In the genomic region with DNA sequence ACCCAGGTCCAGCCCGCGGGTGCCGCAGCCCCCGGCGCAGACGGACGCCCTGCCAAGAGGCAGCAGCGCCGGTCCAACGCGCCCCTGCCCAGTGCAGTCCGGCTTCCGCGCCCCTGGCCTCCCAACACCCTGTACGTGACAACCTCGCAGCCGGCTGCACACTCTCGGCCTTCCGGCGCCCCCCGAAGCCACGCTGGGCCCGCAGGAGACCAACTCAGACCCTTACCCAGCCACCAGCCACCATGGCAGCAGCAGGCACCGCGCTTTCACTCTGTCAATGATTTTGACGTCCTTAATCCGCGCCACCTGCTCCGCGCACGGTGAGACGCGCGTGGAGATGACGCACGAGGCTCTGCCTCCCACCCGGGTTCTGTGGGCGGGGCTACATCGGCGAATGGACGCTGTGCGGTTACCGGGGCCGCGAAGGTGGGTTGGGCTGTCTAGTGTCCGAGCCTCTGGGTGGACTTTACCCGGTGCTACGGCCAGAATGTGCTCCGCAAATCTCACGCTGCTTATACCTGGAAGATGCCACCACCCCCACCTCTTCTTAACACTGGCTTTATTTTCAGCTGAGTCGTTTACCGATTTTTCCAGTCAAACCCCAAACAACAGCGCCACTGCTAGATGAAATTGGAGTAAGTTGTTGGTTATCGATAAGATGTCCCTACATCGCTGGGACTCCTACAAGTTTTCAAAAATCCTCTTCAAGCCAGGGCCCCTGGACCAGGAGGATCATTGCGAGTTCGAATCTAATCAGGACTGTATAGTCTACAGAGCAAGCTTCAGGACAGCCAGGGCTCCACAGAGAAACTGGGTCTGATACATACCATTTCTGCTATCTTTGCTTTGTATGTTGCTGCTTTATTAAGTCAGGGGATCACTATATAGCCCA, we compare ENCODE assay signal across 8 mouse cellular contexts. TPM values are rescaled to one million over a fixed set of nuclear protein-coding genes. Genes with fewer than 3 reads are reported as not detected.
DNase-seq lines count a peak whose midpoint lies in the region; ATAC-seq and TF ChIP-seq lines count a peak whose summit lies in the region.

TSS of gene Rmdn3 (minus strand) at position 354 of the 892 bp plus-strand sequence.

- H3K27ac ChIP-seq in ES-E14 (ENCODE audit: insufficient read depth, low read depth, low read length, poor library complexity, severe bottlenecking) = no peak within 1 kb of the TSS
- H3K27ac ChIP-seq in forebrain, embryonic 16.5 days (ENCODE audit: low read length) = peak within 1 kb of the TSS; percentile 72
- H3K27ac ChIP-seq in layer of hippocampus, adult 2 months = peak within 1 kb of the TSS; percentile 88
- H3K27ac ChIP-seq in lung, embryonic 14.5 days (ENCODE audit: low read depth) = peak within 1 kb of the TSS; percentile 50
- H3K27ac ChIP-seq in olfactory bulb, adult 2 months (ENCODE audit: insufficient read depth, low read depth, low read length) = peak within 1 kb of the TSS; percentile 59; the same call in 1 of the 2 replicates
- H3K27ac ChIP-seq in thymus, adult 2 months (ENCODE audit: control insufficient read depth, insufficient read depth, low read length) = no peak within 1 kb of the TSS

- peak; percentile 41 for TF ChIP-seq CTCF in layer of hippocampus, adult 2 months (conservative IDR thresholded peaks at IDR 0.05)
- no peak for TF ChIP-seq CTCF in lung, embryonic 14.5 days (IDR thresholded peaks at IDR 0.05; ENCODE audit: low read depth)
- TF ChIP-seq CTCF in olfactory bulb, adult 2 months (IDR thresholded peaks at IDR 0.05; ENCODE audit: insufficient read depth, low read depth, low read length) = no peak
- TF ChIP-seq CTCF in thymus, adult 2 months (IDR thresholded peaks at IDR 0.05; ENCODE audit: borderline replicate concordance, control insufficient read depth, extremely low read depth, insufficient read depth, low read length, poor library complexity) = no peak

- peak within 1 kb of the TSS; percentile 87 for H3K4me3 ChIP-seq in ES-E14 (ENCODE audit: insufficient read depth in 1 of 2, low read depth in 1 of 2, low read length in 2 of 2, poor library complexity in 1 of 2, severe bottlenecking in 1 of 2)
- peak within 1 kb of the TSS; percentile 93 for H3K4me3 ChIP-seq in forebrain, embryonic 16.5 days (replicated peaks; ENCODE audit: low read length)
- H3K4me3 ChIP-seq in layer of hippocampus, adult 2 months = peak within 1 kb of the TSS; percentile 97
- peak within 1 kb of the TSS; percentile 98 for H3K4me3 ChIP-seq in lung, embryonic 14.5 days (ENCODE audit: low read depth, low read length)
- peak within 1 kb of the TSS; percentile 67 for H3K4me3 ChIP-seq in olfactory bulb, adult 2 months (ENCODE audit: insufficient read depth, low read depth, low read length)
- H3K4me3 ChIP-seq in thymus, adult 2 months (ENCODE audit: control insufficient read depth, insufficient read depth, low read length) = peak within 1 kb of the TSS; percentile 86

- H3K36me3 ChIP-seq in ES-E14 (ENCODE audit: control insufficient read depth, insufficient read depth, low read length, poor library complexity, severe bottlenecking) = peaks cover 16% of the 10 kb centered on the region
- peaks cover 9% of the 10 kb centered on the region for H3K36me3 ChIP-seq in forebrain, embryonic 16.5 days (ENCODE audit: control insufficient read depth, insufficient read depth)
- peaks cover 27% of the 10 kb centered on the region for H3K36me3 ChIP-seq in lung, embryonic 14.5 days (ENCODE audit: insufficient read depth)
- H3K36me3 ChIP-seq in thymus, adult 2 months (ENCODE audit: control insufficient read depth, insufficient read depth, low read length) = peaks cover 3% of the 10 kb centered on the region; the same call in 1 of the 2 replicates

- H3K9ac ChIP-seq in ES-E14 (ENCODE audit: insufficient read depth, low read depth, low read length, poor library complexity, severe bottlenecking) = peak within 1 kb of the TSS; percentile 87
- peak within 1 kb of the TSS; percentile 90 for H3K9ac ChIP-seq in forebrain, embryonic 16.5 days (replicated peaks; ENCODE audit: low read depth, low read length)
- H3K9ac ChIP-seq in lung, embryonic 14.5 days = peak within 1 kb of the TSS; percentile 87

- no peaks in the 10 kb centered on the region for H3K27me3 ChIP-seq in forebrain, embryonic 16.5 days (replicated peaks; ENCODE audit: control insufficient read depth, insufficient read depth, low read length)
- no peaks in the 10 kb centered on the region for H3K27me3 ChIP-seq in lung, embryonic 14.5 days (ENCODE audit: insufficient read depth, low read length)
- H3K27me3 ChIP-seq in thymus, adult 2 months (ENCODE audit: control insufficient read depth, insufficient read depth, low read length) = no peaks in the 10 kb centered on the region

- peaks cover 3 to 8% of the 10 kb centered on the region in 2 experiments; a peak in 2 of 4 replicates for H3K4me1 ChIP-seq in ES-E14 (ENCODE audit: control insufficient read depth in 2 of 2, insufficient read depth in 2 of 2, low read length in 2 of 2, poor library complexity in 1 of 2)
- H3K4me1 ChIP-seq in forebrain, embryonic 16.5 days (replicated peaks; ENCODE audit: control insufficient read depth, insufficient read depth, low read length) = peaks cover 16% of the 10 kb centered on the region
- H3K4me1 ChIP-seq in lung, embryonic 14.5 days (ENCODE audit: insufficient read depth) = no peaks in the 10 kb centered on the region
- H3K4me1 ChIP-seq in olfactory bulb, adult 2 months (ENCODE audit: control insufficient read depth, insufficient read depth, low read length) = peaks cover 6% of the 10 kb centered on the region; the same call in 1 of the 2 replicates
- peaks cover 7% of the 10 kb centered on the region; the same call in 1 of the 2 replicates for H3K4me1 ChIP-seq in thymus, adult 2 months (replicated peaks; ENCODE audit: control insufficient read depth, insufficient read depth, low read length)

- WGBS in forebrain, embryonic 16.5 days = under 1% methylated on average over 55 of the region's 57 CpGs
- under 1% methylated on average over 57 of the region's 57 CpGs for whole genome bisulfite sequencing in lung, embryonic 14.5 days
- under 1% methylated on average over 57 of the region's 57 CpGs for WGBS in olfactory bulb, adult 2 months
- 1% methylated on average over 57 of the region's 57 CpGs for WGBS in thymus, adult 2 months

- ATAC-seq in forebrain, embryonic 16.5 days = peak; percentile 94
- peak; percentile 89 for ATAC-seq in lung, embryonic 14.5 days (ENCODE audit: insufficient read depth)

- peak; percentile 88 for TF ChIP-seq POLR2A in olfactory bulb, adult 2 months (IDR thresholded peaks at IDR 0.05; ENCODE audit: insufficient read depth, low read depth, low read length)
- peak; percentile 51 for TF ChIP-seq POLR2A in thymus, adult 2 months (IDR thresholded peaks at IDR 0.05; ENCODE audit: control insufficient read depth, extremely low read depth, insufficient read depth, low read length, poor library complexity)

- H3K4me2 ChIP-seq in forebrain, embryonic 16.5 days (ENCODE audit: low read length) = peak within 1 kb of the TSS; percentile 97
- peak within 1 kb of the TSS; percentile 80 for H3K4me2 ChIP-seq in lung, embryonic 14.5 days

- intact Hi-C loops in heart, postnatal 36 days (cut with DNase I) = loop anchor here (1.0 kb wide), 1 partner anchor 32 kb away; no protein-coding TSS in a partner anchor

- no peaks in the 10 kb centered on the region for H3K9me3 ChIP-seq in ES-E14 (ENCODE audit: control insufficient read depth, insufficient read depth, low read depth, low read length)
- no peaks in the 10 kb centered on the region for H3K9me3 ChIP-seq in forebrain, embryonic 16.5 days (ENCODE audit: control insufficient read depth, low read length)
- no peaks in the 10 kb centered on the region for H3K9me3 ChIP-seq in lung, embryonic 14.5 days (ENCODE audit: low read depth, low read length)

- in situ Hi-C loops in ES-E14 (cut with MboI; ENCODE audit: low sequenced_read_pairs in 2 of 2, unreplicated experiment in 2 of 2) = no loop called here

- DNase-seq in ES-E14 (ENCODE audit: low read depth, low spot score) = peak; percentile 91
- DNase-seq in cerebellum, adult 11-12 months = peak; percentile 92
- DNase-seq in heart, postnatal 36 days = peak; percentile 91 to 92
- DNase-seq in layer of hippocampus, adult 2 months (ENCODE audit: low spot score in 2 of 2) = peak; percentile 94 to 98
- peak; percentile 98 for DNase-seq in lung, embryonic 14.5 days
- peak; percentile 94 for DNase-seq in thymus, adult 2 months

TF ChIP-seq in ES-E14, 5 proteins besides CTCF, POLR2A, EP300 and RAD21:
- TF ChIP-seq HCFC1 (IDR thresholded peaks at IDR 0.05; ENCODE audit: borderline replicate concordance, insufficient read depth, low read length) = peak; percentile 84
- TF ChIP-seq ZNF384 (IDR thresholded peaks at IDR 0.05; ENCODE audit: low read depth, low read length) = no peak

RNA-seq across cellular contexts. Expression of gene Rmdn3, which starts in this region (rescaled TPM):
- 72.9 and 95.9 TPM in 2 replicates for total RNA-seq in ES-E14 (2012; rRNA removed)
- polyA plus RNA-seq in forebrain, embryonic 16.5 days (2015; fragmentation: Nextera tagmentation; extraction: Ambion mirVana) = 59.6 and 65.3 TPM in 2 replicates
- total RNA-seq in heart, postnatal 36 days (2021) = 10 to 100 TPM; 14.3 to 19.9 TPM
- total RNA-seq in layer of hippocampus, adult 2 months (2021) = 10 to 100 TPM; 55.7 to 55.8 TPM
- 36.1 and 38.9 TPM in 2 replicates for polyA plus RNA-seq in lung, embryonic 14.5 days (2014; fragmentation: Nextera tagmentation; extraction: Ambion mirVana)
- polyA plus RNA-seq in olfactory bulb, adult 2 months (2012; ENCODE audit: insufficient read depth, insufficient read length, low replicate concordance, missing spikeins) = not detected in 2 replicates
- polyA plus RNA-seq in thymus, adult 2 months (2012; rRNA removed) = 19.3 and 21.6 TPM in 2 replicates

Comparison
In these comparisons a context has a peak if more than half of its experiments do, and no peak if none do; other contexts are left out.
1. RNA of gene Rmdn3 (polyA plus RNA-seq): 59.6 to 65.3 TPM in forebrain, embryonic 16.5 days, 36.1 to 38.9 TPM in lung, embryonic 14.5 days and 19.3 to 21.6 TPM in thymus, adult 2 months; not detected in olfactory bulb, adult 2 months; every median in the first group is over 10 times any median in the second.
2. H3K27ac ChIP-seq: peak in forebrain, embryonic 16.5 days (single experiment), layer of hippocampus, adult 2 months (single experiment), lung, embryonic 14.5 days (single experiment) and olfactory bulb, adult 2 months (single experiment); none in ES-E14 (single experiment) and thymus, adult 2 months (single experiment).
3. Peak in every context shown above with its lines, with median percentiles within 50 percentile points of each other: DNase-seq, H3K4me3 ChIP-seq and H3K9ac ChIP-seq.